Mouse (Mus musculus) forebrain, embryonic 16.5 days (tissue): ENCODE data around the gene Tead1. TPM values are rescaled to one million over a fixed set of nuclear protein-coding genes. Genes with fewer than 3 reads are reported as not detected.

Experiments
- ATAC-seq: fragments of 200-750 bp; cut with Nextera tagmentation; 2 replicates; pipeline ENCODE4 v1.8.0; 2017; ENCODE audit warnings: mild to moderate bottlenecking, moderate library complexity
- H3K27ac ChIP-seq: fragments of 300-500 bp; sonication (generic); 2 replicates; pipeline ENCODE4 v1.5.1; 2014; ENCODE audit warnings: low read length, control low read depth
- H3K27me3 ChIP-seq: fragments of 300-500 bp; sonication (generic); replicated peaks from 2 replicates; pipeline ENCODE4 v1.6.1; 2014; ENCODE audit warnings: low read length; ENCODE audit not compliant: control insufficient read depth, insufficient read depth
- H3K36me3 ChIP-seq: fragments of 300-500 bp; sonication (generic); 2 replicates; pipeline ENCODE4 v1.6.1; 2014; ENCODE audit not compliant: control insufficient read depth, insufficient read depth
- H3K4me1 ChIP-seq: fragments of 300-500 bp; sonication (generic); replicated peaks from 2 replicates; pipeline ENCODE4 v1.6.1; 2014; ENCODE audit warnings: low read length; ENCODE audit not compliant: control insufficient read depth, insufficient read depth
- H3K4me2 ChIP-seq: fragments of 300-500 bp; sonication (generic); 2 replicates; pipeline ENCODE4 v1.6.1; 2014; ENCODE audit warnings: mild to moderate bottlenecking, low read length, control low read depth
- H3K4me3 ChIP-seq: fragments of 300-500 bp; sonication (generic); replicated peaks from 2 replicates; pipeline ENCODE4 v1.5.1; 2014; ENCODE audit warnings: mild to moderate bottlenecking, low read length, control low read depth
- H3K9ac ChIP-seq: fragments of 300-500 bp; sonication (generic); replicated peaks from 2 replicates; pipeline ENCODE4 v1.6.1; 2014; ENCODE audit warnings: low read depth, low read length, control low read depth
- H3K9me3 ChIP-seq: fragments of 300-500 bp; sonication (generic); 2 replicates; pipeline ENCODE4 v1.6.1; 2016; ENCODE audit warnings: low read length; ENCODE audit not compliant: control insufficient read depth
- WGBS: fragments of 180-500 bp; shearing (Covaris S2); extraction: QIAGEN DNeasy Blood & Tissue Kit; methylation state at CpG from one replicate; pipeline ENCODE4 v1.1.7; 2014; 5-methylcytosine and 5-hydroxymethylcytosine counted together
- polyA plus RNA-seq: library from polyadenylated mRNA; unstranded; fragments of >200 nt; fragmentation: Nextera tagmentation; extraction: Ambion mirVana; gene quantifications from 2 replicates; pipeline ENCODE4 v1.2.1, GENCODE M21; 2015

Gene Tead1
- polyA plus RNA-seq, 1 experiment from 2014 or later, result 17.6 TPM

DNA sequence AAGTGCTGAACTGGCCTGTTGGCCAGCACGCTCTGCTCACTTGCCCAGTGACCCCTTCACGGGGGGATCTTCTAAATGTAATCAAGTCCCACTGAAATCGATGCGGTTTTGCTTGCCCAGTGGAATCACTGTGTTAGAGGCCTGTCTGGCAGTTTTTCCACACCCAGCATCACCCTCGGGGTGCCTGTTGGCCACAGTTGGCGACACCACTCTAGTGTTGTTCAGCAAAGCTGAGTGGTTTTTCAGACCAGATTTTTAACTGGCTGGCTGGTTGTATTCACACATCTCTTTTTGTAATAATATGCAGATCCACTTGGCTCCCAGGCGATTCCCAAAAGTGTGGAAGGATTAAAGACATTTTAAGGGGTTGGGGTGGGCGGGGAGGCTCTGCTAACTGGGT is 161.8 kb downstream of the Tead1 start:
- H3K4me1 ChIP-seq, result peaks cover 36% of the 10 kb centered on the region
- H3K27ac ChIP-seq, result peak overlapping the region; percentile 91
- H3K27me3 ChIP-seq, result no peaks in the 10 kb centered on the region
- H3K9me3 ChIP-seq, result no peaks in the 10 kb centered on the region
- H3K9ac ChIP-seq, result no peak overlapping the region
- no peaks in the 10 kb centered on the region for H3K36me3 ChIP-seq
- peak; percentile 70 for ATAC-seq
- H3K4me3 ChIP-seq, result no peak overlapping the region
- H3K4me2 ChIP-seq, result peak overlapping the region; percentile 22
- WGBS, result 6% methylated on average over 8 of the region's 8 CpGs

DNA sequence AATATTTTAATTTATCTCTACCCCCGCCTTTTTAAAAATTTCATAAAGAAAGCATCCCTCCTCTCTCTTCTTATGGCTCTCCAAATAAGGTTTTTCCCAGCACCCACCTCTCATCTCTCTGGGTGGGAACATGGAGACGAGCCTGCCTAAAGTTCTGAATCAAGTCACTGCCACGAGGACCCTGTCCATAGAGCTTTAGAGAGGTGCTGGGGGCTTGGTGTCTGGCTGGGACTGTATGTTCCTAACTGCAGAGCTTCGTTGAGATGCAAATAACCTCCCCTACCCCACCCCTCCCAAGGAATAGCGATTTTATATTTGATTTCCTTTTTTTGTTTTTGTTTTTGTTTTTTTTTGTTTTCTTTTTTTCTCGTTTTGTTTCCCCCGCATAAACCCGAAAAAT is 162.4 kb downstream of the Tead1 start:
- H3K9me3 ChIP-seq, result no peaks in the 10 kb centered on the region
- H3K27ac ChIP-seq, result peak overlapping the region; percentile 91
- peak overlapping the region; percentile 35 for H3K4me3 ChIP-seq
- peaks cover 31% of the 10 kb centered on the region for H3K4me1 ChIP-seq
- peak; percentile 56 for ATAC-seq
- H3K4me2 ChIP-seq, result peak overlapping the region; percentile 59
- H3K36me3 ChIP-seq, result no peaks in the 10 kb centered on the region
- WGBS, result 3% methylated on average over 8 of the region's 8 CpGs
- H3K9ac ChIP-seq, result no peak overlapping the region
- no peaks in the 10 kb centered on the region for H3K27me3 ChIP-seq

- peak; percentile 76 for ATAC-seq
- peak overlapping the region; percentile 35 for H3K4me3 ChIP-seq
- H3K9me3 ChIP-seq, result no peaks in the 10 kb centered on the region
- 2% methylated on average over 9 of the region's 9 CpGs for WGBS
- peaks cover 31% of the 10 kb centered on the region for H3K4me1 ChIP-seq
- H3K4me2 ChIP-seq, result peak overlapping the region; percentile 59
- 0 out of 2 replicates have a peak overlapping the region, but pooled peaks have one; percentile 23 for H3K9ac ChIP-seq
- H3K27me3 ChIP-seq, result no peaks in the 10 kb centered on the region
- peak overlapping the region; percentile 91 for H3K27ac ChIP-seq
- no peaks in the 10 kb centered on the region for H3K36me3 ChIP-seq
Measured at GRCm38 (mm10) chr7:112841886-112842285, 162.8 kb downstream of the Tead1 start.

DNA sequence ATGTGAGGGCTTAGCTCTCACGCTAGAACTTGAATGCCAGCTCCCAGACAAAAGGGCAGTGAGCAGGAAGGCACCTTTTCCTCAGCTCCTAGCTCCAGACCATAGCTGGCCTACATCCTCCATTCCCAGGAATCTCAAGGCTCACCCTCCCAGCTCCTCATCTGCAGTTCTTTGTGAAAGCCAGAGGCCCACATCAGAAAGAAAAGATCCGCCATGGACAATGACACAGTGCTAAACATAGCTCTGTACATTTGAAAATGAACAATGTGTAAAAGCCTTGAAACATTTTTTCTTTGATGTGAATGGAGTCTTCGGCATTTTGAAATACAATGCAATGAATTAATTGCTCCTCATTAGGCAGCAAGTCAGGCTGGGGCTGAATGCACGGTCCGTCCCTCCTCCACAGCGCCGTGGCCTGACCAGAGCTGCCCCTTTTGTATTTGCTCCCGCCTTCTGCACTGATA is 172.2 kb downstream of the Tead1 start:
- 3% methylated on average over 8 of the region's 8 CpGs for WGBS
- H3K4me2 ChIP-seq, result no peak overlapping the region

GRCm38 (mm10) chr7:112852149-112852839 is 173.2 kb downstream of the Tead1 start:
- Histone ChIP-seq H3K27ac (no peak overlapping the region), H3K4me3 (no peak overlapping the region), H3K4me2 (no peak overlapping the region), H3K4me1 (peaks cover 33% of the 10 kb centered on the region), H3K36me3 (no peaks in the 10 kb centered on the region), H3K9me3 (no peaks in the 10 kb centered on the region), H3K9ac (no peak overlapping the region), H3K27me3 (no peaks in the 10 kb centered on the region)
- ATAC-seq, result no peak
- WGBS, result 57% methylated on average over 7 of the region's 7 CpGs

More for the DNA sequence above, 172.2 kb downstream of the Tead1 start:
- no peak overlapping the region for H3K4me3 ChIP-seq
- H3K27ac ChIP-seq, result peak overlapping the region; percentile 13; the same call in 1 of the 2 replicates
- no peak for ATAC-seq
- H3K27me3 ChIP-seq, result no peaks in the 10 kb centered on the region
- H3K36me3 ChIP-seq, result no peaks in the 10 kb centered on the region
- peaks cover 28% of the 10 kb centered on the region for H3K4me1 ChIP-seq
- no peak overlapping the region for H3K9ac ChIP-seq
- H3K9me3 ChIP-seq, result no peaks in the 10 kb centered on the region

GRCm38 (mm10) chr7:112853857-112854256 is 174.7 kb downstream of the Tead1 start:
- ATAC-seq, result no peak
- H3K9me3 ChIP-seq, result no peaks in the 10 kb centered on the region
- H3K4me1 ChIP-seq, result peaks cover 33% of the 10 kb centered on the region
- no peak overlapping the region for H3K27ac ChIP-seq
- no peak overlapping the region for H3K9ac ChIP-seq
- H3K4me3 ChIP-seq, result no peak overlapping the region
- no peaks in the 10 kb centered on the region for H3K27me3 ChIP-seq
- H3K36me3 ChIP-seq, result no peaks in the 10 kb centered on the region
- no peak overlapping the region for H3K4me2 ChIP-seq
- WGBS, result 62% methylated on average over 4 of the region's 4 CpGs

GRCm38 (mm10) chr7:112854516-112854915 is 175.4 kb downstream of the Tead1 start:
- H3K4me1 ChIP-seq, result peaks cover 33% of the 10 kb centered on the region
- no peaks in the 10 kb centered on the region for H3K36me3 ChIP-seq
- no peak for ATAC-seq
- no peak overlapping the region for H3K4me3 ChIP-seq
- no peaks in the 10 kb centered on the region for H3K9me3 ChIP-seq
- 21% methylated on average over 5 of the region's 5 CpGs for WGBS
- no peaks in the 10 kb centered on the region for H3K27me3 ChIP-seq
- no peak overlapping the region for H3K27ac ChIP-seq
- H3K4me2 ChIP-seq, result no peak overlapping the region
- no peak overlapping the region for H3K9ac ChIP-seq

GRCm38 (mm10) chr7:112855419-112855818 is 176.3 kb downstream of the Tead1 start:
- H3K4me1 ChIP-seq, result peaks cover 33% of the 10 kb centered on the region
- H3K27ac ChIP-seq, result no peak overlapping the region
- ATAC-seq, result no peak
- no peaks in the 10 kb centered on the region for H3K36me3 ChIP-seq
- H3K27me3 ChIP-seq, result no peaks in the 10 kb centered on the region
- no peak overlapping the region for H3K4me2 ChIP-seq
- 69% methylated on average over 6 of the region's 6 CpGs for WGBS
- H3K9me3 ChIP-seq, result no peaks in the 10 kb centered on the region
- H3K4me3 ChIP-seq, result no peak overlapping the region
- H3K9ac ChIP-seq, result no peak overlapping the region

- 37% methylated on average over 7 of the region's 7 CpGs for whole genome bisulfite sequencing
- ATAC-seq, result peak; percentile 66
- Histone ChIP-seq H3K4me2 (no peak overlapping the region), H3K27me3 (no peaks in the 10 kb centered on the region), H3K9ac (no peak overlapping the region), H3K4me3 (no peak overlapping the region), H3K36me3 (no peaks in the 10 kb centered on the region), H3K27ac (peak overlapping the region; percentile 39), H3K4me1 (peaks cover 27% of the 10 kb centered on the region), H3K9me3 (no peaks in the 10 kb centered on the region)
Measured at GRCm38 (mm10) chr7:112856121-112856571, 177.0 kb downstream of the Tead1 start.
